Mouse (Mus musculus) activated CD4-positive, CD25-positive, alpha-beta regulatory T cell, adult 4 months (primary cell): ENCODE measurements around the gene Xntrpc. TPM values are rescaled to one million over a fixed set of nuclear protein-coding genes. Genes with fewer than 3 reads are reported as not detected.
"Not testable (repeated sequence)": the region's sequence is repeated elsewhere in the genome, so short reads cannot be mapped to it uniquely, and the experiment has no call there.

ENCODE experiments used
- ATAC-seq: one replicate; pipeline ENCODE4 v1.8.0; 2017
- polyA plus RNA-seq, 2 experiments: library from polyadenylated mRNA; unstranded; fragments of 100-300 nt; shearing (Covaris generic); gene quantifications; one replicate each; pipeline ENCODE4 v1.2.1; 2017

Xntrpc gene
- polyA plus RNA-seq, result under 1 TPM in 1 of 2 experiments, not detected in 1; 0.83 TPM

DNA sequence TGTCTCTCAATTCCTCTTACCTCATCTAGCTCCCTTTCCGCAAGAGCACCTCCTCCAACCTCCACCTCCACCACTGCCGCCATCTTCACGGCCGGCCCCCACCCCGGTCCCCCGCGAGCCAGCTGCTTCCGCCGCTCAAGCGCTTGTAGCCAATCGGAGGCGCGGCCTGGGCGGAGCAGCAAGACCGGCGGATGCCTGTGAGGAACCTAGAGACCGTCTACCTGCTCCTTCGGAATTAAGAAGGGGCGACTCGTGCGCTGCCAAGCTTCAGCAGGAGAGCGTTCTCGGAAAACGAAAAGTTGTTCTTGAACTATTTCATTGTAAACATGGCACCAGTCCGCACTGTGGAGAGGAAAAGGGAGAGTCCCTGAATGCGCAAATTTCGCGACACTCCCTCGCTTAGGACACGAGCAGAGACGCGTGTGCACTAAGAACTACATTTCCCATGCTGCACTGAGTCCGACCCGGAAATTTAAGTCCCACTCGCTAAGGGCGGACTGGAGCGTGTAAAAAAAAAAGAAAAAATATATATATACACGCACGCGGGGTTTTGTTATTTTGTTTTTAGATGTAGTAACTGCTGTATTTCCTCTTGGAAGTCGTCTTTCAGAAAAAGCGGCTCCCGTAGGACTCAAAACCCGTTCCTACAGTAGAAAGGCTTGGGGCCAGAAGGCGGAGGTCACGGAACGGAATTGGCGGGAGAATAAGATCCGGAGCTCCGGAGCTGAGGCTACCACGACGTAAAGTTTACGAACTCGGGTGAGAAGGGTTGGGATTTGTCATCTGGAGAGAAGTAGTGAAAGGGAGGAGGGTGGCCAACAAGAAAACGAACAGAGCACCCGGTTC is at the start of gene Xntrpc, which contains the start of the genes Rnf121 and Xndc1:
Gene Xntrpc (plus strand): TSS at position 668 of the 846 bp plus-strand sequence.
Gene Rnf121 (minus strand): TSS at position 424 of the 846 bp plus-strand sequence.
Gene Xndc1 (plus strand): TSS at position 466 of the 846 bp plus-strand sequence.
- ATAC-seq, result peak; percentile 98

DNA sequence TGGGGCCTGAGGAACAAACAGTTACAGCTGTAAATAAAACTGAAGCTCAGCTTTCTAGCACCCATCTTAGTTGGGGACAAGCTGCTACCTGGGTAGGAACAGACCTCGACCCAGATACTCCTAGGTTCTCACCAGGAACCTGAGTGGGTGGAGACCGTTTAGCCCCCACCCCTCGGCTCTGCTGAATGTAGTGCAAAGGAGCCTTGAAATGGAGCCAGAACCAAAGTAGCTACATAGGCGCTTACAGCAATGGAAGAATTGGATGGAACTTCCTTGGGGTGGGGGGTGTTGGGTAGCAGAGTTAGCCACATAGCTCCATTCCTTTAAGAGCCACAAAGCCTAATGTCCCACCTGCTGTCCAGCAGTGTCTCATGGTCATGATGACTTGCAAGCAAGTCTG is 48.6 kb upstream of the Xntrpc start:
- ATAC-seq, result no peak

DNA sequence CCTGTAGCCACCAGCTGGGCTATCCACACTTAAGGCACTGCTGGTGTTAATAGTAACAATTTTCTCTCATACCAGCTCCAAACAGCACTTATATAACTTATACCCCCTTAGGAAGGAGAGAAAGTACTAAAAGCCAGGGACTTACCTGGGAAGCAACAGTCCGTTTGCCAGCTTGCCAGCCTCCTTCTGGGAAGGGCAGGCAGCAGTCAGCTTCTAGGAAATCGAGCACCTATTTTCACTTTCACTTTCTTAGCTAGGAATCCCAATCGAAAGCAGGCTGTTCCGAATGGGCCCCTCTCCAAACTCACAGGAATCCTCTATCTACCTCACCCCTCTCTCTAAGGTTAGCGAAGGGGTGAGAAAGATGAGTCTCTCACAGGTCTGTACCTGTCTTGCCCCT is 48.1 kb upstream of the Xntrpc start:
- ATAC-seq, result peak; percentile 72

DNA sequence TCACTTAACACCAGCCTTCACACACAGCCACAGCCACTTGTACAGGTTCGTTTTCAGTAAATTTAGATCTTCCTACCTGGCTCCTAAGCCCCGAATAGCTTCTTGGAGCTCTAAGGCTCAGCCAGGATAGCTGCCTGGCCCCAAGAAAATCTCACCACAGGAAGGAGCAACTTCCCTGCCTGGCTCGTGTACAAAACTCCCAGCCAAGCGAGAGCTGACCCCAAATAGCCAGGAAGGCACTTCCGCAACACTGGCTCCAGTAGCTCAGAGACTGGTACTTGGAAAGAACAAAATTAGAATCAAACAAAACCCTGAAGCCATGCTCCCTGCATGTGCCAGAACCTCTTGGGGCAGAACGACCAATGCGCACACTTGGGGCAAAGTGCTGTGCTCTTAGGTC is 47.5 kb upstream of the Xntrpc start:
- no peak for ATAC-seq

DNA sequence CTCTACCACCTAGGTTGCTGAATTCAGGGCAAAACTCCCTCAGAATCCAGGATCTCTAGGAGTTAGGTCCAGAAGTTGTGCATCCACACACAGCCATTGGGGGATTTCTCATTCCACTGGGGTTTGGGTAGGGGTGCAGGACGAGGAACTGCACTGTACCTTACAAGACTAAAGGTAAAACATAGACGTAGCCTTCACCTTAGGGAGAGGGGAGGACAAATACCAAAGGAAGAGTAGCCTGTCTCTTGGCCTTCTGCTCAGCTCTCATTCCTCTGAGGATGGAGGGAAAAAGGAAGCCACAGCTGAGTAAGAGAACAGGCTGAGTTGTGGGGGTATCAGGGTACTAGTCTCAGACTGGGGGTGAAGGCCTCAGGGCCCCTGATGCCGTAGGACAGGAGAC is 46.9 kb upstream of the Xntrpc start, which contains the start of gene Il18bp:
Gene Il18bp (minus strand): TSS at position 101 of the 400 bp plus-strand sequence.
- ATAC-seq, result no peak

DNA sequence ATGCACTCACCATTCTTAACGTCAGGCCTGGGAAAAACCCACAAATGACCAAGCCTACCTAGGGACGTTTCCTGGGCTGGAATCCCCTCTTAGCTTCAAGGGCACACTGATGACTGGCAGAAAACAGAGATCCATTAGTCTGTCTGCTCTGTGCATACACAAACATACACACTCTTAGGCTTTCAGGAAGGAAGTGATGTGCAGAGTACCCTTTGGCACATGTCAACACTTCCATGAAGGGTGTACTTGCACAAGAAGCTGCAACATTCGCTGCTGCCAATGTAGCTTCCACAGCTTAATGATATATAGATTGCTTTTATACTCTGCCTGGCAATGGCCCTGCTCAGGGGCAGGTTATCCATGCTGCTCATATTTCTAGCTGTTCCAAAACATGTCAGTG is 46.2 kb upstream of the Xntrpc start:
- no peak for ATAC-seq

DNA sequence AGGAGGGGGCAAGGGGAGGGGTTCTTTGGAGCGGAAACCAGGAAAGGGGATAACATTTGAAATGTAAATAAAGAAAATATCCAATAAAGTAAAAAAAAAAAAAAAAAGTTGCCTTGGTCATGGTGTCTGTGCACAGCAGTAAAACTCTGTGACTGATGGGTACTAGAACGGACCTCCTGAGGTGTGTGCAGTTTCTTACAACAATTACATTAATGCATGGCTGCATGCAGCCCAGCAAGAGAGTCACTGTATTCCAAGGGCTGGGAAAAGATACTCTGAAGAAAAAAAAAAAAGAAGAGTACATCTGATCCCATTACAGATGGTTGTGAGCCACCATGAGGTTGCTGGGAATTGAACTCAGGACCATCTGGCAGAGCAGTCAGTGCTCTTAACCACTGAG is 44.6 kb upstream of the Xntrpc start:
- not testable (repeated sequence) for ATAC-seq

DNA sequence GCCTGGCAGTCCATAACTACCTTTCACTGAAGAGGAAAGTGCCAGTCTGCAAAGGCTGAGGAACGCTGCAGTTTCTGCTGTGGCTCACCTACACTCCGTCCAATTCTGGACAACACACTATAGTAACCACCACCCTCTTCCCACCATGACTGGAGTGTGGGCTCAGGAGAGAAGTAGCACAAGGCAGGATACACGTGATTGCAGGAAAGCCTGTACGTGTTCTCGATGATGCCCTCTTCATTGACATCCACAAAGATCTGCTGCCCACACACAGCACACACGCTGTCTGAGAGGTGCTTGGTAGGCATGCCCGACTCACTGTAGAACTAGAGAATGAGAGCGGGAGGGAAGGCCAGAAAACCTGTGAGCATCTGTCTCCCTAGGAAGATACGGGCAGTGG is 41.7 kb upstream of the Xntrpc start:
- no peak for ATAC-seq

DNA sequence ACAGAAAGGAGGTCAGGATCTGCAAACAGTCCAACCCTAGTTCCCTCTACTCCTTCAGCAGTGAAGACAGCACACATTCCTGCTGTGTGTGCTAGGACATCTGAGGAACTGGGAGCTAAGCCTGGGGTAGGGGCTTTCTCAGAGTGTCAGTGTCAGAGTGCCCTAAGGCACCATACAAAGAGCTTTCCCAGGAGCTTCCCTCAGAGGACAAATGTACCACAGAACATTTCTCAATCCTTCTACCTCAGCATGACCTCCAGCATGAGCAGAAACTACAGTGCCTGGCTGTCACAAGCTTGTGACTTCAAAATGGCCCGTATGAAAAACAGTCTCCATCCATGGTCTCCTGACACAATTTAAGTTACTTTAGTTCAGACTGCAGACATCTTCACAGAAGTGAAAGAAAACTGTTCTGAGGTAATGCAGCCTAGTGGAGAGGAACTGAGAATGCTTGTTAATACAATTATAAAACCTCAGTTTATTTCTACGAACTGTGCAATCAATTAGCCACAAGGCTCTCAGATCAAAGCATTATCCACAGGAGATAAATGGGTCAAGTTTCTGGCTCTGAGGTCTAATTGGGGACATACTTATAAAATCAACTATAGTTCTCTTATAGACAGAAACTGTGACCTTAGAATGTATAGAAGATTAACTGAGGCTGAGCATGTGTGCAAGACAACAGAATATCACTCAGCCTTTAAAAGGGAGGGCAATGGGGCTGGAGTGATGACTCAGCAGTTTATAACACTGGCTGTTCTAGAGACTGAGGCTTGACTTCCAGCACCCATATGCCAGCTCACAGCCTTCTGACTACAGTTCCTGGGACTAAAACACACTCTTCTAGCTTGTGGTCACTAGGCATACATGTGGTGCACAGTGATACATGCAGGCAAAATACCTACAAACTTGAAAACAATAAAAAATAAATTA is 40.1 kb upstream of the Xntrpc start:
- no peak for ATAC-seq

DNA sequence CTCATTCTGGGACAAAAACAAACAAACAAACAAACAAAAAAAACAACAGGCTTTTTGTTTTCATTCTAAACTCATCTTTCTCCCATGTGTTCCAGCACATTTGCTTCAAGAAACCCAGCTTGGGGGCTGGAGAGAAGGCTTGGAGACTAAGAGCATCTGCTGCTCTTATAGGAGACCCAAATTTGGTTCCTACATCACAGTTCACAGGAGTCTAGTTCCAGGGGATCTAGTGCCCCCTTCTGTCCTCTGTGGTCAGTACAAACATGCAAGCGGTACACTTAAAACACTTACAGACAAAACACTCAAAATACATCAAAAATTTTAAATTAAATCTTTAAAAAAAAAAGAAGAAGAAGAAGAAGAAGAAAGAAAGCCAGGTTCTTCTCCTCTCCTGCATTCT is 30.6 kb upstream of the Xntrpc start:
- no peak for ATAC-seq

DNA sequence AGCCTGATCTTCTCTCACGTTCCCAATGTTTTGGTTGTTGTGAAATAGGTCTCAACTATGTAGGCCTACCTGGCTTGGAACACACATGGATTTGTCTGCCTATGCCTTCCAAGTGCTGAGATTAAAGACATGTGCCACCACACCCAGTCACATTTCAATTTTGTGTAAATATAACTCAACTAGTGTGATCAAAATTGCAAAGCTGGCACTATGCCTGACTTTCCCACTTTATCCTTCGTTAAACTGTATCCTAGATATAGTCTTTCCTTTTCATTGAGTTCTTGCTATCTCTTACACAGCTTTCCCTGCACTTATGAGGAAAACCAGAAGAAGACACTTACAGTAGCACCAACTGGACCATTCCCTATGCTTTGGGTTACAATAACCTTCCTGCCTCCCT is 30.0 kb upstream of the Xntrpc start:
- no peak for ATAC-seq

DNA sequence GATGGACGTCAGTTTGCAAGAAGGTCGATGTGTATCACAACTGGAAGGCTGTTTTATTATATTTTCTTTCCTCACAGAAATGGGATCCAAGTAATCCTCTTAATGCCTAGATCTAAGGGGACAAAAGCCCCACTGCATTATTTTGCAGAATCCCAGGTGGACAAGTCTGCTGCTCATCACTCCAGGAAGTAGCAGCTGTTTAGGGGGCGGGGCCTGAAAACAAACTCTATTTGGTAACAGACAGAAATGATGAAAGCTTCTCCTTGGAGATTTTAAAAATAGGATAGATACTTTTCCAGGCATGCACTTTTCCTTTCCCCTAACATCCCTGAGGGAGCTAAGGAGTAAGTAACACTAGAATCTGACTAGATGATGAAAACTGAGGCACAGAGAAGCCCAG is 28.2 kb upstream of the Xntrpc start:
- ATAC-seq, result no peak

DNA sequence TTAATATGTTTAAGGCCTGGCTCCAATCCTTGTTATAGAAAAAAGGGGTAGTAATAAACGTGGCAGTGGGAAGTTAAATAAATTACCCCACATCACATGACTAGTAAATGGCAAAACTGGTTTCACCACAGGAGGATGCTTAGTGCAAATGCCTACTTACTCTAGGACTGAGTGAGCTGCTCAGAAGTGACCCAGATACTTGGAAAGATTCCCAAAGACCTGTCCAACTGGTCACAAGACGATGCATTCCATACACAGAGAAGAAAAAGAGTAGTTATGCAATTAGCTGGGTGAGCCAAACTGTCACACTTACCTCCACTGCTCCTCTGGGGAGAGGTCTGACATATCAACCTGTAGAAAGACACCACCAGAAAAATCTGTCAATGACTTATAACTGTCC is 23.2 kb upstream of the Xntrpc start:
- no peak for ATAC-seq

DNA sequence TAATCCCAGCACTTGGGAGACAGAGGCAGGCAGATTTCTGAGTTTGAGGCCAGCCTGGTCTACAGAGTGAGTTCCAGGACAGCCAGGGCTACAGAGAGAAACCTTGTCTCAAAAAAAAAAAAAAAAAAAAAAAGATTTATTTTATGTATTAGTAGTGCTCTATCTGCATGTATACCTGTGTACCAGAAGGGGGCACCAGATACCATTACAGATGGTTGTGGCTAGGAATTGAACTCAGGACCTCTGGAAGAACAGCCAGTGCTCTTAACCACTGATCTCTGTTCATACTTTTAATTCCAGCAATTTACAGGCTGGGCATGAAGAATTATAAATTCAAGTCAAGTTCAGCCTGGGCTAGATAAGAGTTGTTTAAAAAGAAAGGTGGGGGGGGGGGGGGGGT is 17.0 kb upstream of the Xntrpc start:
- ATAC-seq, result not testable (repeated sequence)

DNA sequence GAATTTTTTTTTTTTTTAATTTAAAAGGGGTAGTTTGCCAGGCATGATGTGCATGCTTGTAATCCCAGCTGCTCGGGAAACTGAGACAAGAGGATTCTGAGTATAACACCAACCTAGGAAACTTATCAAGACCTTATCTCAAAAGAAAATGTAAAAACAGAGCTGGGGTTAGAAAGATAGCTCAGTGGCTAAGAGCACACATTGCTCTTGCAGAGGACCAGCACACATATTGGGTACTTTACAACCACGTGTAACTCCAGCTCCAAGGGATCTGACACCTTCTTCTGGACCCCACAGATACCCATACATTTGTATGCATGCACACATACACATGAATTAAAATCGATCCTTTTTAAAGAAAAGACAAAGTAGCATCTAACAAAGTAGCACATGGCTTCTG is 4.2 kb upstream of the Xntrpc start:
- no peak for ATAC-seq

DNA sequence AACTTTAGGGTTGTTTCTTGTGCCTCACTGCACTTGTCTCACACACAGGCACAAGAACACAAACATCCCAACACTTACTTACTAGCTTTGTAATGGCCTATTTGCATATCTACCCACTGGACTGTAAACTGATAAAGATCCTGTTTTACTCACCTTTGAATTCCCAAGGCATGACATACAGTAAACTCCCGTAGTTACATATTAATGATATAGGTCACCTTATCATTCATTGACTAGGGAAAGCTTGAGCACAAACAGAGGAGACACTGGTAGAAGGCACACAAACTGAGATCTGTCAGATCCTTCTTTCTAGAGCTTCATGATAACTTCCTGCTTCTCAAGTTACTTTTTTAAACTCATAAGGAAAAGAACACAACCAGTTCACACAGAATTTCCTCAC is 3.3 kb upstream of the Xntrpc start:
- no peak for ATAC-seq

DNA sequence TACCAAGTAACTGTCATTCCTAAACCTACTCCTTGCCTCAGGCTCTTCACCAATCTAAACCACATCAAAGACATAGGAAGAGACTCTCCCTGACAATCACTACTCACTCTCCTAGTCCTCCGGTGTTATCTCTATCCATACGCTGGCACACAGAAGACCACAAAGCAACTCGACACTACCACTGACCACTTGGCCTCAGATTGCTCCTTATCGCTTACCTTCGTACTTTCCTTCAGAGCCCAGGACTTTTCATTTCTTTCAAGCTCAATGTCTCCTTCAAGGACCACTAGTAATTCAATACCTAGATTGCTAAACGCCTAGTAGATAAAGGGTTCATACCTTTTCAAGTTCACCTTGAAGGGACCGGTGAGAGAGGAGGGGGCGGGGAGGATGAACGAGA is 1.6 kb upstream of the Xntrpc start:
- ATAC-seq, result no peak

DNA sequence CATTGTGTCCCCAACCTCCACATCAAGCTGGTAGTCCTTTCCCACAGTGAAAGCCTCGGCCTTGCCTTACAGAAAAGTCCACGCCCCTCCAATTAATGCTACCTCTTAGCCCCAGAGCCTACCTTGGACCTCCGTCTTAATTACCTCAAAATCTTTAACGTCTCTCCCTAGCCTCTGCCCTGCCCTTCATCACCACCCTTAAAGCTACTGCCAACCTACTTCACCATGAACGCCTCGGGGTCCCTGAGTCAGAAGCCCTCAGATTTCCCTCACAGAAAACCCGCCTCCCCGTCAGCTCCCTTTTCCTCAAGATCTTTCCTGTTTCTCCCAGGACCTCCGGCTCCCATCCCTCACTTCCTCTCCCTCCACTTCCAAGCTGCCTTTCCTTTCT is 863 bp upstream of the Xntrpc start:
- peak; percentile 2 for ATAC-seq

DNA sequence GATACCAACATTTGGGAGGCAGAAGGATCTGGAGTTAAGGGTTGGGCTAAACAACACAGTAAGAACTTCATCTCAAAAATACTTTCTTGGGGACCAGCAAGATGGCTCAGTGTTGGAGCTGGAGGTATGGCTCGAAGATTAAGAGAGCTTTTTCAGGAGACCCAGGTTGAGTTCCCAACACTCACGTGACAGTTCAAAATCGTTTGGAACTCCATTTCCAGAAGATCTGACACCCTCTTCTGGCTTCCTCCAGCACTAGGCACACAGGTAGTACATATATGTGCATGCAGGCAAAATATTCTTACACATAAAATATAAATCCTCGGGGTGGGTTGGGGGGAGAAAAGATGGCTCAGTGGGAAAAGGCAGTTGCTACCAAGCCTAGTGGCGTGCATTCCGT is 850 bp downstream of the Xntrpc start:
- no peak for ATAC-seq

DNA sequence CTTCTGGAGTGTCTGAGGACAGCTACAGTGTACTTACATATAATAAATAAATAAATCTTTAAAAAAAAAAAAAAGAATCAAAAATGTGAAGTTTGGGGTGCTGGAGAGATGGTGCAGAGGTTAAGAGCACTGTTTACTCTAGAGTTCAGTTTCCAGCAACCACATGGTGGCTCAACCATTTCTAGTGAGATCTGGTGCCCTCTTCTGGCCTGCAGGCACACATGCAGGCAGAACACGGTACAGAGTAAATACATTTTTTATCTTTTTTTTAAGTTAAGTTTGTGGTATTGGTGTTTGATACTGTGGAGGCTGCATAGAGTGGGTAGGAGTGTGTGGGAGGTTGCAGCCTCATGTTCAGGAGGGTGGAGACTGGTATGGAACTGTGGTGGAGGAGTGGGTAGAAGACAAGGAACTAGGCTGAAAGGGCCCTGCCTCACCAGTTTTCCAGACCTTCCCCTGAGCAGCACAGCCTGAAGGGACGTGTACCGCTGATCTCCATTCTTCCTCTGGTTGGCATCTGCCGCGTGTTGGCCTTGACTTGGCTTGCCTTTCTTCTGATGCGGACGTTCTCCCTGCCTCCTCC is 11.3 kb downstream of the Xntrpc start:
- ATAC-seq, result peak; percentile 52

DNA sequence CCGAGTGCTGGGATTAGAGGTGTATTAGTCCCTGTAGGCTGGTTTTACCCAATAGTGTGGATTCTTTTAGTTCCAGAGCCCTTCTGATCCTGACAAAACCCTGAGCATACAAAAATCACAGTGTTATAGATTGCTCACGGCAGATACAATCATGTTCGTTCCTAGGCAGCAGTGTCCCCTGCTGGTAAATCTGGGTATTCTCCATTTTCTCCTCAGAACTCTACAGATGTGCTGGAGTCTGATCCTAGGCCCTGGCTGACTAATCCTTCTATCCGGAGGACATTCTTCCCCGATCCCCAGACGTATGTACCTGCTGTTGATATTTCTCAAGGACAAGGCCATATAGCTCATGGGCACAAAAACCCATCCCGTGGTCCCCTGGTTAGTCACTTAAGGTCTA is 13.0 kb downstream of the Xntrpc start:
- ATAC-seq, result no peak

DNA sequence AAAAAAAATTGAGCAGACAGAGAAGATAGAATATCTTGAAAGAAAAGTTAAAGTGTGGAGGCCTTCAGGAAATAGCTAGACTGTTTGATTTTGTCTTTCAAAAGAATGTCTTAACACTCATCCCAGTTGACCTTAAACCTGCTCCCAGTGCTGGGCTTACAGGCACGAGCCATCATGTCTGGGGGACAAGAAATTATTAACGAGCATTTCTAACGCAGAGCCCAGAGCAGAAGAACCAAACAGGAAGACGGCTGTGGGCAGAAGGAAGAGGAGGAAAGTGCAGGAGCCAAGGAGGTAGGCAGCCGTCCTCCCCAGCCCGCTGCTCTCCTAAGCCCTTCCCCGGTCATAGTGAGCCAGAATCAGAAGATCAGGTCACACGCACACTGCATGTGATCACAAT is 14.8 kb downstream of the Xntrpc start:
- ATAC-seq, result no peak

DNA sequence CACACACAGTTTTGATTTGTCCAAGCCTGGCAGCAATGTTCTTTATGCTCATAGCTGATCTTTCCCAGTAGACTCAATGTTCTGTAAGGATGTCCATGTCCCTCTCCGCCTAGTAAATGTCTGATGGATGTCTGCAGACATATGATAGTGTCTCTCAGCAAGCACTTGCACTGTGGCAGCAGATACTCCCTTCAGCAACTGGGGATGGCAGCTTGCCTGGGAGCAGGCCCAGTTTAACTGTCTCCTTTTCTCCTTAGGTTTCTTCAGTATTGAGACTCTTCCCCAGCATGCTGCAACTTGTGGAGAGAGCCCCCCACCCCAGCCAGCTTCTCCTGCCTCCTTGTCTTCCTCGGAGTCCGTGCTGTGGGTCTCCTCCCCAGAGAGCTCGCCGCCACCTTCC is 16.3 kb downstream of the Xntrpc start:
- no peak for ATAC-seq
